Mouse (Mus musculus) spleen, adult 2 months (tissue): ENCODE results near the gene Rai2.

Experiments used
- CTCF ChIP-seq: fragments of 200-500 bp; IDR thresholded peaks from 2 replicates; pipeline ENCODE4 v1.5.1; 2011; ENCODE audit warnings: mild to moderate bottlenecking, inconsistent platforms; ENCODE audit not compliant: insufficient read depth, insufficient read length, insufficient replicate concordance; ENCODE audit errors: extremely low read depth
- POLR2A ChIP-seq: fragments of 200-500 bp; IDR thresholded peaks from 2 replicates; pipeline ENCODE4 v1.6.1; 2011; ENCODE audit warnings: low read depth, low read length, inconsistent platforms

DNA sequence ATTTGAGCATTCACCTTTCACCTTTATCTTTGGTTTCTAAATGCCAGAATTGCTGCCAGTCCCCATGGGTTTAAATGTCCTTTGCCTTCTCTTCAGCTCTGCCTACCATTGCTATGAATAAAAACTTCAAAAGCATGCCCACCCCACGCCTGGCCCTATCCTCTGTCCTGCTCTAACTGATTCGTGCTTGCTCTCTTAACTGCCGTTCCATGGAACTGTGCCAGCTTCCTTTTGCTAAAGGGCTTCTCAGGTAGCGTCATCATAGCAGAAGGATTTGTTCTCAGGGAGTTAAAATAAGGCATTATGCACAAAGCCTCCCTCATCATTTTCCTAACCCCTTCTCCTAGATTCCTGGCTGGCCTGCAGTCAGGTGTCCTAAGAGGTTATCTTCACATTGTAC, 11.6 kb downstream of the Rai2 start:
- no peak for TF ChIP-seq CTCF
- TF ChIP-seq POLR2A, result no peak
